Mouse (Mus musculus) liver, embryonic 15.5 days (tissue): ENCODE results near the gene Pcsk5. TPM values are rescaled to one million over a fixed set of nuclear protein-coding genes. Genes with fewer than 3 reads are reported as not detected.

Source experiments
- ATAC-seq: fragments of 200-750 bp; cut with Nextera tagmentation; 2 replicates; pipeline ENCODE4 v1.8.0; 2017; ENCODE audit warnings: moderate number of reproducible peaks, mild to moderate bottlenecking, moderate library complexity; ENCODE audit not compliant: insufficient read depth
- H3K27ac ChIP-seq: fragments of 300-500 bp; sonication (generic); replicated peaks from 2 replicates; pipeline ENCODE4 v1.5.1; 2015; ENCODE audit warnings: mild to moderate bottlenecking, inconsistent platforms
- H3K27me3 ChIP-seq: fragments of 300-500 bp; sonication (generic); 2 replicates; pipeline ENCODE4 v1.6.1; 2015; ENCODE audit warnings: mild to moderate bottlenecking, inconsistent platforms
- H3K36me3 ChIP-seq: fragments of 300-500 bp; sonication (generic); replicated peaks from 2 replicates; pipeline ENCODE4 v1.6.1; 2015; ENCODE audit warnings: moderate library complexity, mild to moderate bottlenecking, inconsistent platforms
- H3K4me1 ChIP-seq: fragments of 300-500 bp; sonication (generic); replicated peaks from 2 replicates; pipeline ENCODE4 v1.6.1; 2015; ENCODE audit warnings: inconsistent platforms
- H3K4me2 ChIP-seq: fragments of 300-500 bp; sonication (generic); 2 replicates; pipeline ENCODE4 v1.6.1; 2015; ENCODE audit warnings: moderate library complexity, mild to moderate bottlenecking, inconsistent platforms
- H3K4me3 ChIP-seq: fragments of 300-500 bp; sonication (generic); replicated peaks from 2 replicates; pipeline ENCODE4 v1.5.1; 2015; ENCODE audit warnings: mild to moderate bottlenecking, inconsistent platforms
- H3K9ac ChIP-seq: fragments of 300-500 bp; sonication (generic); 2 replicates; pipeline ENCODE4 v1.6.1; 2015; ENCODE audit warnings: moderate library complexity, mild to moderate bottlenecking, inconsistent platforms
- H3K9me3 ChIP-seq: fragments of 300-500 bp; sonication (generic); replicated peaks from 2 replicates; pipeline ENCODE4 v1.6.1; 2016; ENCODE audit warnings: inconsistent platforms
- WGBS: fragments of 180-500 bp; shearing (Covaris S2); methylation state at CpG from one replicate; pipeline ENCODE4 v1.1.7; 2015; ENCODE audit warnings: mixed read lengths; ENCODE audit not compliant: insufficient replicate concordance; 5-methylcytosine and 5-hydroxymethylcytosine counted together
- polyA plus RNA-seq: library from polyadenylated mRNA; unstranded; fragments of >200 nt; fragmentation: Nextera tagmentation; extraction: Ambion mirVana; gene quantifications from 2 replicates; pipeline ENCODE4 v1.2.1, GENCODE M21; 2015

The Pcsk5 gene
- polyA plus RNA-seq, 1 experiment from 2014 or later = 1.4 TPM

- Histone ChIP-seq H3K36me3 (no peaks in the 10 kb centered on the region), H3K9me3 (no peaks in the 10 kb centered on the region), H3K4me2 (no peak overlapping the region), H3K27me3 (no peaks in the 10 kb centered on the region), H3K27ac (no peak overlapping the region), H3K4me1 (no peaks in the 10 kb centered on the region), H3K4me3 (no peak overlapping the region), H3K9ac (no peak overlapping the region)
- no peak for ATAC-seq
Measured at GRCm38 (mm10) chr19:17732676-17733277, 104.7 kb downstream of the Pcsk5 start.

GRCm38 (mm10) chr19:17717066-17717465, 120.4 kb downstream of the Pcsk5 start:
- Histone ChIP-seq H3K27me3 (no peaks in the 10 kb centered on the region), H3K9ac (no peak overlapping the region), H3K4me3 (no peak overlapping the region), H3K27ac (no peak overlapping the region), H3K4me2 (no peak overlapping the region), H3K36me3 (no peaks in the 10 kb centered on the region), H3K9me3 (no peaks in the 10 kb centered on the region), H3K4me1 (no peaks in the 10 kb centered on the region)
- no peak for ATAC-seq
- 50% methylated on average over 10 of the region's 10 CpGs for whole genome bisulfite sequencing

- Histone ChIP-seq H3K9ac (no peak overlapping the region), H3K36me3 (no peaks in the 10 kb centered on the region), H3K9me3 (no peaks in the 10 kb centered on the region), H3K4me1 (no peaks in the 10 kb centered on the region), H3K27me3 (no peaks in the 10 kb centered on the region), H3K27ac (no peak overlapping the region), H3K4me3 (no peak overlapping the region), H3K4me2 (no peak overlapping the region)
- 64% methylated on average over 9 of the region's 9 CpGs for WGBS
- ATAC-seq = no peak
Measured at GRCm38 (mm10) chr19:17715281-17715955, 122.0 kb downstream of the Pcsk5 start.

- Histone ChIP-seq H3K9me3 (no peaks in the 10 kb centered on the region), H3K27me3 (no peaks in the 10 kb centered on the region), H3K4me1 (no peaks in the 10 kb centered on the region), H3K36me3 (no peaks in the 10 kb centered on the region), H3K4me2 (no peak overlapping the region), H3K9ac (no peak overlapping the region), H3K4me3 (no peak overlapping the region), H3K27ac (no peak overlapping the region)
- ATAC-seq = no peak
- 76% methylated on average over 6 of the region's 6 CpGs for WGBS
Measured at GRCm38 (mm10) chr19:17691626-17692025, 145.8 kb downstream of the Pcsk5 start.

GRCm38 (mm10) chr19:17678371-17678770, 159.1 kb downstream of the Pcsk5 start:
- 72% methylated on average over 7 of the region's 7 CpGs for WGBS
- H3K9ac ChIP-seq = no peak overlapping the region
- no peak overlapping the region for H3K27ac ChIP-seq
- no peaks in the 10 kb centered on the region for H3K9me3 ChIP-seq
- no peaks in the 10 kb centered on the region for H3K27me3 ChIP-seq
- H3K4me1 ChIP-seq = no peaks in the 10 kb centered on the region
- ATAC-seq = no peak
- no peak overlapping the region for H3K4me3 ChIP-seq
- no peak overlapping the region for H3K4me2 ChIP-seq
- H3K36me3 ChIP-seq = no peaks in the 10 kb centered on the region

GRCm38 (mm10) chr19:17662676-17663075, 174.8 kb downstream of the Pcsk5 start:
- WGBS = 66% methylated on average over 3 of the region's 3 CpGs
- no peak overlapping the region for H3K4me3 ChIP-seq
- no peaks in the 10 kb centered on the region for H3K36me3 ChIP-seq
- H3K4me2 ChIP-seq = no peak overlapping the region
- ATAC-seq = no peak
- no peaks in the 10 kb centered on the region for H3K9me3 ChIP-seq
- H3K27me3 ChIP-seq = no peaks in the 10 kb centered on the region
- H3K27ac ChIP-seq = no peak overlapping the region
- H3K4me1 ChIP-seq = no peaks in the 10 kb centered on the region
- no peak overlapping the region for H3K9ac ChIP-seq

GRCm38 (mm10) chr19:17662271-17662670, 175.2 kb downstream of the Pcsk5 start:
- WGBS = 64% methylated on average over 6 of the region's 6 CpGs
- Histone ChIP-seq H3K36me3 (no peaks in the 10 kb centered on the region), H3K4me1 (no peaks in the 10 kb centered on the region), H3K9ac (no peak overlapping the region), H3K4me2 (no peak overlapping the region), H3K27ac (no peak overlapping the region), H3K4me3 (no peak overlapping the region), H3K9me3 (no peaks in the 10 kb centered on the region), H3K27me3 (no peaks in the 10 kb centered on the region)
- no peak for ATAC-seq

- no peak overlapping the region for H3K9ac ChIP-seq
- H3K27ac ChIP-seq = no peak overlapping the region
- no peaks in the 10 kb centered on the region for H3K27me3 ChIP-seq
- no peak overlapping the region for H3K4me2 ChIP-seq
- WGBS = 60% methylated on average over 3 of the region's 3 CpGs
- H3K4me3 ChIP-seq = no peak overlapping the region
- no peaks in the 10 kb centered on the region for H3K9me3 ChIP-seq
- H3K36me3 ChIP-seq = no peaks in the 10 kb centered on the region
- no peak for ATAC-seq
- H3K4me1 ChIP-seq = no peaks in the 10 kb centered on the region
Measured at GRCm38 (mm10) chr19:17659321-17659720, 178.1 kb downstream of the Pcsk5 start.

GRCm38 (mm10) chr19:17650831-17651502, 186.5 kb downstream of the Pcsk5 start:
- Histone ChIP-seq H3K4me3 (no peak overlapping the region), H3K4me1 (no peaks in the 10 kb centered on the region), H3K36me3 (no peaks in the 10 kb centered on the region), H3K4me2 (no peak overlapping the region), H3K9ac (no peak overlapping the region), H3K9me3 (no peaks in the 10 kb centered on the region), H3K27me3 (no peaks in the 10 kb centered on the region), H3K27ac (no peak overlapping the region)
- ATAC-seq = no peak
- 25% methylated on average over 5 of the region's 5 CpGs for WGBS

GRCm38 (mm10) chr19:17649967-17650366, 187.5 kb downstream of the Pcsk5 start:
- no peak overlapping the region for H3K4me2 ChIP-seq
- ATAC-seq = no peak
- no peak overlapping the region for H3K4me3 ChIP-seq
- H3K9ac ChIP-seq = no peak overlapping the region
- WGBS = 68% methylated on average over 3 of the region's 3 CpGs
- H3K9me3 ChIP-seq = no peaks in the 10 kb centered on the region
- no peak overlapping the region for H3K27ac ChIP-seq
- H3K36me3 ChIP-seq = no peaks in the 10 kb centered on the region
- H3K27me3 ChIP-seq = no peaks in the 10 kb centered on the region
- H3K4me1 ChIP-seq = no peaks in the 10 kb centered on the region

GRCm38 (mm10) chr19:17643128-17643797, 194.2 kb downstream of the Pcsk5 start:
- Histone ChIP-seq H3K9ac (no peak overlapping the region), H3K27ac (no peak overlapping the region), H3K36me3 (no peaks in the 10 kb centered on the region), H3K4me1 (no peaks in the 10 kb centered on the region), H3K27me3 (no peaks in the 10 kb centered on the region), H3K4me3 (no peak overlapping the region), H3K4me2 (no peak overlapping the region), H3K9me3 (no peaks in the 10 kb centered on the region)
- no peak for ATAC-seq
- 47% methylated on average over 3 of the region's 3 CpGs for WGBS
